Mouse (Mus musculus): ENCODE results near the gene Itsn2.
A peak's percentile ranks its signal among the peaks of the same experiment; 100 is the strongest.
"Not testable (repeated sequence)": the region's sequence is repeated elsewhere in the genome, so short reads cannot be mapped to it uniquely, and the experiment has no call there.

Gene Itsn2

GRCm38 (mm10) chr12:4598666-4599428 lies 6.4 kb downstream of the Itsn2 start:
- DNase-seq: no peak

GRCm38 (mm10) chr12:4599713-4600112 lies 7.3 kb downstream of the Itsn2 start:
- DNase-seq: no peak

- no peak for DNase-seq
Observed at GRCm38 (mm10) chr12:4606625-4607024, 14.2 kb downstream of the Itsn2 start.

GRCm38 (mm10) chr12:4614722-4615121 lies 22.3 kb downstream of the Itsn2 start:
- no peak for DNase-seq

GRCm38 (mm10) chr12:4624201-4624600 lies 31.8 kb downstream of the Itsn2 start:
- DNase-seq: peak; percentile 15

- no peak for DNase-seq
Observed at GRCm38 (mm10) chr12:4632957-4633356, 40.5 kb downstream of the Itsn2 start.

GRCm38 (mm10) chr12:4638438-4638837 lies 46.0 kb downstream of the Itsn2 start:
- DNase-seq: no peak

- no peak for DNase-seq
Observed at GRCm38 (mm10) chr12:4640737-4641136, 48.3 kb downstream of the Itsn2 start.

- no peak for DNase-seq
Observed at GRCm38 (mm10) chr12:4656813-4657212, 64.4 kb downstream of the Itsn2 start.

- DNase-seq: peak; percentile 31
Observed at GRCm38 (mm10) chr12:4664929-4665674, 72.7 kb downstream of the Itsn2 start.

- no peak for DNase-seq
Observed at GRCm38 (mm10) chr12:4665675-4666037, 73.2 kb downstream of the Itsn2 start.

- DNase-seq: no peak
Observed at GRCm38 (mm10) chr12:4676336-4676735, 83.9 kb downstream of the Itsn2 start.

GRCm38 (mm10) chr12:4679971-4680370 lies 87.5 kb downstream of the Itsn2 start:
- DNase-seq: no peak

- no peak for DNase-seq
Observed at GRCm38 (mm10) chr12:4685441-4685840, 93.0 kb downstream of the Itsn2 start.

- DNase-seq: no peak
Observed at GRCm38 (mm10) chr12:4688386-4688785, 95.9 kb downstream of the Itsn2 start.

- no peak for DNase-seq
Observed at GRCm38 (mm10) chr12:4689341-4689740, 96.9 kb downstream of the Itsn2 start.

GRCm38 (mm10) chr12:4691193-4691592 lies 98.8 kb downstream of the Itsn2 start:
- DNase-seq: no peak

GRCm38 (mm10) chr12:4694534-4694933 lies 102.1 kb downstream of the Itsn2 start:
- DNase-seq: no peak

- not testable (repeated sequence) for DNase-seq
Observed at GRCm38 (mm10) chr12:4705626-4706025, 113.2 kb downstream of the Itsn2 start.

GRCm38 (mm10) chr12:4706175-4706574 lies 113.7 kb downstream of the Itsn2 start:
- no peak for DNase-seq

GRCm38 (mm10) chr12:4706901-4707300 lies 114.5 kb downstream of the Itsn2 start:
- no peak for DNase-seq

GRCm38 (mm10) chr12:4707488-4708017 lies 115.1 kb downstream of the Itsn2 start:
- DNase-seq: no peak

GRCm38 (mm10) chr12:4708296-4708695 lies 115.9 kb downstream of the Itsn2 start:
- no peak for DNase-seq
